Mouse (Mus musculus): ENCODE data around the gene Mcidas.

DNA sequence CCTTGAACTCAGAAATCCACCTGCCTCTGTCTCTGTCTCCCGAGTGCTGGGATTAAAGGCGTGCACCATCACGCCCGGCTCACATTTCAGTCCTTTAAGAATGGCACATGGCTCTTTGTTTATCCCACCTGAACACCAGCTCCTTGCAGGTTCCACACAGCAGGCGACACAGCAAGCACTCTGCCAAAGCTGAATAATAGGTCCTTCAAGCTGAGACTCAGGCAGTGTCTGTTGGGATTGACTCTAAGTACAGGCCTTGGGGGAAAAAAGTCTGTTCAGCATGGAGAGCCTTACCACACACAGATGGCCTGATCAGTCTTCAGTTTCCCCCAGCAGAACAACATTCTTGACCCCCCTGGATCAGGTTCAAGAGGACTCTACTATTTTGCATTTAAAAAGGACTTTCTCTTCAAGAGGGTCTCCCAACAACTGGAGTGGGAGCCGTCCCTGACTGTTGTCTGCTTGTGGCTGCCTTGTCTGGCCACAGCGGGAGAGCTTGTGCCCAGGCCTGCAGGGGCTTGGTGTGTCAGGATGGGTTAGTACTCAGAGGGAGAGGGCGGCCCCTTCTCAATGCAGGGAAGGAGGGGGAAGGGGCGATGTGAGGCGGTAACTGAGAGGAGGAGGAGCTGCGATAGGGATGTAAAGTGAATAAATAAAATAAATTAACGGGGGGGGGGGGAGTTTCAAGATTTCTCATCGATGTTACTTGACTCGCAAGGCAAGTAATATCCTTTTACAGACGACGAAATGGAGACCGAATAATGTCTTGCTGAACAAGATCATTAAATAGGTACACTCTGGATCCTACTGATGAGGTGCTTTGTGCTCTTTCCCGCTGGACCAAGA, 7.8 kb upstream of the Mcidas start:
- TF ChIP-seq CTCF (IDR thresholded peaks at IDR 0.05; ENCODE audit: extremely low read depth, insufficient read depth, low read length) (no peak), POLR2A (IDR thresholded peaks at IDR 0.05; ENCODE audit: extremely low read depth, insufficient read depth, low read length) (no peak)
